Mouse (Mus musculus) induced T-regulatory cell, adult 2 months (primary cell): Measurements from ENCODE around the gene Hs1bp3.

Experiments used
- DNase-seq: peaks from one replicate; pipeline ENCODE4 v3.0.0-alpha.2; 2012; ENCODE audit warnings: low read depth

The Hs1bp3 gene

DNA sequence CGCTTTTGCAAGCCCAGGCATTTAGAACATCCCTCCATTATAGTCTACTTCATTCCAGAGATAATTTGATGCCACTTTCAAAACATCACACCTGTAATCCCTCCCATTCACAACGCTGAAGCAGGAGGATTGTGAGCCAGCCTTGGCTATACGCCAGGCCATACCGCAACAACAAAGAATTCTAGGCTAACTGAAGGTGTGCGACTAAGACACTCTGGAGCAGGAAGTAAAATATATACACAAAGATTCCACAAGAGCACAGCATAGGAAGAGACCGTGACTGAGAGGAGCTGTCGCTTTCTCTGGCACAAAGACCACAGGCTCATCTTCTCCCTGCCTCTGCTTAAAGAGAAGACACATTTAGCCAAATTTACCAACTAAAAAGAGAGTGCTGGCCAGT lies 49.2 kb downstream of the Hs1bp3 start:
- no peak for DNase-seq

- no peak for DNase-seq
Measured at GRCm38 (mm10) chr12:8364321-8364838, 51.1 kb downstream of the Hs1bp3 start.

- no peak for DNase-seq
Measured at GRCm38 (mm10) chr12:8365336-8365735, 52.1 kb downstream of the Hs1bp3 start.

GRCm38 (mm10) chr12:8365905-8366576 lies 52.8 kb downstream of the Hs1bp3 start:
- no peak for DNase-seq

DNA sequence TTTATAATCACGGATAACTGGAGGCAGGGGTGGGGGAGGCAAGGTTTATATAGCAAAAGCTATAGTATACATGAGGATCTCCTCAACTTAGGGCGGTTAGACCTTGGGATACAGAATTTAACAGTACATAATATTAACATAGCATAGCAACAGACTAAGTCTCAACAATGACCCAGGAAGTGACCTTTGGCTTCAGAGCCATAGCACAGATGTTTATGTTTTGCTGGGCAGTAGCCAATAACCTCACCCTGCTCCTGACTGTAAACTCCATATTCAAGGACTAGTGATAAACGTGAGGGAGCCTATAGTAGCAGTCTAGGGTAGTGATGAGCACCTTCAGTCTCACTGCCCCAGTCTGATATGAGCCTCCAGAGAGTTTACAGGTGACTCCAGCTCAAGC lies 53.5 kb downstream of the Hs1bp3 start:
- no peak for DNase-seq

DNA sequence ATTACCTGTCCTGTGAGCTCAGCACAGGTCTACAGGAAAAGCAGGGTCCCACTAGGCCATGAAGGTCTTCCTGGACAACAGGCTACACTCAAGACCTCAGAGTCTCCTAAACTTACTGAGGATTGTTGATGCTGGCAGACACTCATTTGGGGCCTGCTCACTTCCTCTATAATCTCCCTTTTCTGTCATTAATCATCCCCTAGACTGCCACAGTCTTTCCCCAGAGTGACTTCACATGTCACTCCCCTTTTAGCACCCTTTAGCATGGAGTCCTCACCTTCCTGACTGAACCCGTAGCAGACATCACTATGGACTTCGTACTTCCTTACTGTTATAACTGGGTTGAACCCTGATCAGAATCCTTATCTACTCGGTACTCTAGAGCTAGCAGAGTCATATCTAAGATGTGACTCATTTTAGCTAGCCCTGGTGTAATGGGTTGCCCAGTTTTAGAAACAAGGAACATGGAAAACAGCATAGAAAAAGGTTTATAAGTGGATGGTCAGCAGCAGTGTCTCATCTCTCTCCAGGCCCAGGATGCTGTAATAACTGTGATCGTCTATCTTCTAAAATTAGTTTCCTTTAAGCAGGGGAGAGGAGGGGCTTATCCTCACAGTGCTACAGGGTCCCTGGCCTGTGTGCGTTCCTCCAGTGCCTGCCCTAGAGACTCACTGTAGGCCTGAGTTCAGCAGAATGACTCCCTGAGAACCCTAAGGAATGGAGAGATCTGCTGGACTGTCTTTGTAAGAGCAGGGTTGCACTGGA lies 58.7 kb downstream of the Hs1bp3 start:
- DNase-seq, result no peak

- DNase-seq, result no peak
Measured at GRCm38 (mm10) chr12:8372511-8373180, 59.4 kb downstream of the Hs1bp3 start.

DNA sequence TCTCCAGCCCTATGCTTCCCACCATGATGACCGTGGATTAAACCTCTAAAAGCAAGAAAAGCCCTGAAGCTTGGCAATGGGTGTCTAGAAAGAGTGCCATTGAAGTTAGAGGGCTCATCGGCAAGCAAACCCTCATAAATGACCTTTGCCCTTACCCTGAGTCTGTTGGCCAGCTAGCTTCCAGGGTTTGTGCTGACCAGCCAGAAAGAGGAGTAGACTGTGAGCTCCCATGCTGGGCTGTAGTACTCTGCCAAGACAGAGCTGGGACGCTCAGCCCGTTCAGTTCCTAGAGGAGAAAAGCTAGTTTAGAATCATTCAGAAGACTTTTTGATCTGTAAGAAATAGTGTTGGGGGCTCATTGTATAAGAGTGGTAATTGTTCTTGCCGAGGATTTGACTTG lies 60.5 kb downstream of the Hs1bp3 start:
- no peak for DNase-seq

- DNase-seq, result no peak
Measured at GRCm38 (mm10) chr12:8377169-8377568, 63.9 kb downstream of the Hs1bp3 start.

GRCm38 (mm10) chr12:8377955-8378620 lies 64.9 kb downstream of the Hs1bp3 start:
- no peak for DNase-seq

- no peak for DNase-seq
Measured at GRCm38 (mm10) chr12:8379795-8380521, 66.7 kb downstream of the Hs1bp3 start.

DNA sequence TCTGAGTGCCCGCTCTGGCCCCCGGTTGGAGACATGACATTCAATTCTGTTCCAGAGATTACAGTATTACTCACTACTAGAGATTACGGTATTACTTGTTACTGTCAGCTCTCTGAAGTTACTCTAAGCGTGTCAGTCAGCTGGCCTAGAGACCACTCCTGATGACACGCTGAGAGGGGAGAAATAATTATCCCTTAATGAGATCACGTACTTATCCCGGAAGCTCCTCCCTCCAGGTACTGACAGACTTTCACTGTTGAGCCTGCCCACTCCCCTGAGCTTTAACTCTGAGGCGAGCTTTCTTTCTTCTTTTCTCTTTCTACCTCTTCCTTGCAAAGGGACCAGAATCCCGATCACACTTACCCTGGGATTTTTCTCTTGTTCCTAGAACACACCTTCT lies 67.7 kb downstream of the Hs1bp3 start:
- no peak for DNase-seq

DNA sequence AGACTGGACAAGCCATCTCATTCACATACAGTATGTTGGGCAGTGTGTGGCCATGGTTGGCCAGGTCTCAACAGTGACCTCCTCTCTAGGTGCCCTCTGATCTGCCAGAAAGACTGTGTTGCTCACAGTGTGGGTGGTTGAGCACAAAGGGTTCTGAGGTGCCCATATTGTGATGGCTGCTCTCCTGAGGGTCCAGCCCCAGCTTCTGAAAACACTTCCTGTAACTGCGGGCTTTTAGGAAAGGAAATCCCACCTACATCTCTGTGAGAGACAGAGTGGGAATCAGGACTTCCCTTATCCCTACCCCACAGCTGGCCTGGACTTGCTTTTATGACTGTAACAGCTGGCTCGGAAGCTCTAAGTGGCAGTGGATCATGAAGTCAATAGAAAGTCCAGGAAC lies 68.7 kb downstream of the Hs1bp3 start:
- no peak for DNase-seq

- DNase-seq, result no peak
Measured at GRCm38 (mm10) chr12:8383822-8384221, 70.6 kb downstream of the Hs1bp3 start.

- DNase-seq, result no peak
Measured at GRCm38 (mm10) chr12:8386451-8387011, 73.3 kb downstream of the Hs1bp3 start.

GRCm38 (mm10) chr12:8387281-8387680 lies 74.0 kb downstream of the Hs1bp3 start:
- DNase-seq, result no peak

- no peak for DNase-seq
Measured at GRCm38 (mm10) chr12:8388529-8389414, 75.5 kb downstream of the Hs1bp3 start.

DNA sequence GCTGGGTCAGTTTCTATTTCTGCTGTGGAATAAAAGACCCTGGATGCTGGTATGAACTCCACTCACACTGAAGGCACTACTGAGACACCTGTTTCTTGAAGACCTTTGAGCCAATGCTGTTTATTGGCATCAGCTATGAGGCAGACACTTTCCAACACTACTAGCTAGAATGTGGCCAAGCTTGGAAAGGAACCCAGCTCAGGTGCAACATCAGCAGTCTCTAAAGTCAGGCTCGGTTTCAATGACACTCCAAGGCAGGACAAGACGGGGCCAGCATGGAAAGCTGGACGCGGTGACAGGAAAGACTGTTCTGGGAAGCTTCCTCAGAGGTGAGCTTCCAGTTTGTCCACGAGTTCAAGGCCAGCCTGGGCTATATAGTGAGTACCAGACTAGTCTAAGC lies 80.0 kb downstream of the Hs1bp3 start:
- no peak for DNase-seq
